Mouse (Mus musculus) embryonic facial prominence, embryonic 12.5 days (tissue): ENCODE results near the gene Med8. TPM values are rescaled to one million over a fixed set of nuclear protein-coding genes. Genes with fewer than 3 reads are reported as not detected.

Experiments used
- ATAC-seq: fragments of 200-750 bp; cut with Nextera tagmentation; 2 replicates; pipeline ENCODE4 v1.8.0; 2017; ENCODE audit not compliant: insufficient number of reproducible peaks, insufficient read depth, low FRiP score, low TSS enrichment
- H3K27ac ChIP-seq: fragments of 300-500 bp; sonication (generic); 2 replicates; pipeline ENCODE4 v1.5.1; 2016; ENCODE audit warnings: mild to moderate bottlenecking
- H3K27me3 ChIP-seq: fragments of 300-500 bp; sonication (generic); 2 replicates; pipeline ENCODE4 v1.6.1; 2016; ENCODE audit warnings: mild to moderate bottlenecking, moderate library complexity
- H3K36me3 ChIP-seq: fragments of 300-500 bp; sonication (generic); 2 replicates; pipeline ENCODE4 v1.6.1; 2016; ENCODE audit warnings: mild to moderate bottlenecking
- H3K4me1 ChIP-seq: fragments of 300-500 bp; sonication (generic); 2 replicates; pipeline ENCODE4 v1.6.1; 2016
- H3K4me2 ChIP-seq: fragments of 300-500 bp; sonication (generic); replicated peaks from 2 replicates; pipeline ENCODE4 v1.6.1; 2016; ENCODE audit warnings: mild to moderate bottlenecking, moderate library complexity
- H3K4me3 ChIP-seq: fragments of 300-500 bp; sonication (generic); 2 replicates; pipeline ENCODE4 v1.5.1; 2016; ENCODE audit warnings: mild to moderate bottlenecking
- H3K9ac ChIP-seq: fragments of 300-500 bp; sonication (generic); 2 replicates; pipeline ENCODE4 v1.6.1; 2016; ENCODE audit warnings: mild to moderate bottlenecking, moderate library complexity
- H3K9me3 ChIP-seq: fragments of 300-500 bp; sonication (generic); 2 replicates; pipeline ENCODE4 v1.6.1; 2016; ENCODE audit warnings: mild to moderate bottlenecking, moderate library complexity
- WGBS: fragments of 180-500 bp; shearing (Covaris S2); methylation state at CpG from one replicate; pipeline ENCODE4 v1.1.7; 2016; 5-methylcytosine and 5-hydroxymethylcytosine counted together
- polyA plus RNA-seq: library from polyadenylated mRNA; unstranded; fragments of >200 nt; fragmentation: Nextera tagmentation; extraction: Ambion mirVana; gene quantifications from 2 replicates; pipeline ENCODE4 v1.2.1, GENCODE M21; 2016

Gene Med8
- polyA plus RNA-seq, 1 experiment from 2014 or later, result 125 TPM

- H3K9ac ChIP-seq, result no peak overlapping the region
- no peaks in the 10 kb centered on the region for H3K9me3 ChIP-seq
- no peak overlapping the region for H3K4me3 ChIP-seq
- no peaks in the 10 kb centered on the region for H3K4me1 ChIP-seq
- ATAC-seq, result no peak
- H3K4me2 ChIP-seq, result no peak overlapping the region
- peaks cover 100% of the 10 kb centered on the region for H3K36me3 ChIP-seq
- H3K27ac ChIP-seq, result no peak overlapping the region
- no peaks in the 10 kb centered on the region for H3K27me3 ChIP-seq
- 92% methylated on average over 8 of the region's 8 CpGs for WGBS
Measured at GRCm38 (mm10) chr4:118387316-118387715, 21.8 kb upstream of the Med8 start.

DNA sequence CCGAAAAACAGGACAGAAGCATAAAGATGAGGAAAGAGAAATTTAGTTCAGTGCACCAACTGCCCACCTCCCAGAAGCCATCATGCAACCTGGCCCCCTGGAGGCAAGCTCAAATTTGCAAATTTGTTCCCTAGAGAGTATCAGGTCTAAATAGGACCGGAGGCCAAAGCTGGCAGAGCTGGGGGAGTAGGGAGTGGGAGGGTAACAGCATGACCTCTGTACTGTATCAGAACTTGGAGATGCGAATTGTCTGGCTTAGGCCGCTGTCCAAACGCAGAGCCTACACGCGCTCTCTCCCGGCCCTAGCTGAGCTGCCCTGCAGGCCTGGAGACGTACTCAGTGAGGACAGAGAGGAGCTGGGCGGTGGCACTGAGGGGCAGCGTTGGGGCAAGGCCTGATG is 19.0 kb upstream of the Med8 start:
- ATAC-seq, result no peak
- Histone ChIP-seq H3K4me1 (no peaks in the 10 kb centered on the region), H3K27me3 (no peaks in the 10 kb centered on the region), H3K9me3 (no peaks in the 10 kb centered on the region), H3K9ac (no peak overlapping the region), H3K4me2 (no peak overlapping the region), H3K4me3 (no peak overlapping the region), H3K27ac (no peak overlapping the region), H3K36me3 (peaks cover 100% of the 10 kb centered on the region)
- 94% methylated on average over 11 of the region's 11 CpGs for WGBS

DNA sequence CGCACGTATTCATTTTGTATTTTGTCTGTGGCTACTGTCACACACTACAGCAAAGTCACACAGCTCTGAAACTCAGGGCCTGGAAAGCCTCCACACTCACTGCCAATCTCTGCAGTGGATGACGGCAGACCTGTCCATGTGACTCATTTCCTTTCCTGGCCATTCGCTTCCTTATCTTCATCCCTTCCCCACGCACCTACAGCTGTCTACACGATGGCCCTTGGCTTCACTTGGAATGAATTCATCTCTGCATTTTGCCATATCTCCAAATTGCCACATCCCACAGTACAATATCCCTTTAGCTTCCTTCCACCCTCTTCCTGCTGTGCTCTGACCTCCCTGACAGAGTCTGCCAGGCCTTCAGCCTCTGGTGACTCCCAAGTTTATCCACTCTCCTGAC is 14.6 kb upstream of the Med8 start:
- Histone ChIP-seq H3K4me3 (no peak overlapping the region), H3K4me2 (no peak overlapping the region), H3K27me3 (no peaks in the 10 kb centered on the region), H3K9ac (no peak overlapping the region), H3K36me3 (peaks cover 94% of the 10 kb centered on the region), H3K9me3 (no peaks in the 10 kb centered on the region), H3K4me1 (no peaks in the 10 kb centered on the region), H3K27ac (no peak overlapping the region)
- 88% methylated on average over 6 of the region's 6 CpGs for WGBS
- ATAC-seq, result no peak

DNA sequence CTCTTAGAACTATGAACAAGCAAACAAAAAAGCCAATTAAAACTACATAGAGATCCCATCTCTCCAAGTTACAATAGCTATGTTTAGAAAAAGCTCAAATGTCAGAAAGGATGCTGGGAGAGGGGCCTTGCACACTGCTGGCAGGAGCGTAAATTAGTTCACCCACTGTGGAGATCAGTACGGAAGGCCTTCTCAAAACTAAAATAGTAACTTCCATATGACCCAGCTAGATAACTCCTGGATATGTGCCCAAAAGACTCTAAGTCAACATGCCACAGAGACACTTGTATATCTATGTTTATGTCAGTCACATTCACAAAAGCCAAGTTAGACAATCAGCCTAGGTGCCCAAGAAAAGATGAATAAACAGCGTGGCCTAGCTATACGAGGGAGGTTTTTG is 13.8 kb upstream of the Med8 start:
- Histone ChIP-seq H3K27me3 (no peaks in the 10 kb centered on the region), H3K27ac (no peak overlapping the region), H3K9me3 (no peaks in the 10 kb centered on the region), H3K9ac (no peak overlapping the region), H3K4me1 (no peaks in the 10 kb centered on the region), H3K36me3 (peaks cover 94% of the 10 kb centered on the region), H3K4me2 (no peak overlapping the region), H3K4me3 (no peak overlapping the region)
- 86% methylated on average over 4 of the region's 4 CpGs for WGBS
- no peak for ATAC-seq

- H3K36me3 ChIP-seq, result peaks cover 93% of the 10 kb centered on the region
Measured at GRCm38 (mm10) chr4:118396433-118396832, 12.7 kb upstream of the Med8 start.

GRCm38 (mm10) chr4:118398400-118398799 is 10.7 kb upstream of the Med8 start:
- no peaks in the 10 kb centered on the region for H3K4me1 ChIP-seq
- 92% methylated on average over 6 of the region's 6 CpGs for WGBS
- no peak overlapping the region for H3K4me3 ChIP-seq
- no peak overlapping the region for H3K9ac ChIP-seq
- no peak overlapping the region for H3K4me2 ChIP-seq
- H3K27ac ChIP-seq, result no peak overlapping the region
- ATAC-seq, result no peak
- no peaks in the 10 kb centered on the region for H3K27me3 ChIP-seq
- H3K36me3 ChIP-seq, result peaks cover 93% of the 10 kb centered on the region
- H3K9me3 ChIP-seq, result no peaks in the 10 kb centered on the region

More at GRCm38 (mm10) chr4:118396433-118396832, 12.7 kb upstream of the Med8 start:
- H3K9ac ChIP-seq, result no peak overlapping the region
- no peaks in the 10 kb centered on the region for H3K9me3 ChIP-seq
- WGBS, result 71% methylated on average over 3 of the region's 3 CpGs
- no peaks in the 10 kb centered on the region for H3K4me1 ChIP-seq
- no peaks in the 10 kb centered on the region for H3K27me3 ChIP-seq
- no peak overlapping the region for H3K4me3 ChIP-seq
- no peak overlapping the region for H3K4me2 ChIP-seq
- no peak overlapping the region for H3K27ac ChIP-seq
- ATAC-seq, result no peak

DNA sequence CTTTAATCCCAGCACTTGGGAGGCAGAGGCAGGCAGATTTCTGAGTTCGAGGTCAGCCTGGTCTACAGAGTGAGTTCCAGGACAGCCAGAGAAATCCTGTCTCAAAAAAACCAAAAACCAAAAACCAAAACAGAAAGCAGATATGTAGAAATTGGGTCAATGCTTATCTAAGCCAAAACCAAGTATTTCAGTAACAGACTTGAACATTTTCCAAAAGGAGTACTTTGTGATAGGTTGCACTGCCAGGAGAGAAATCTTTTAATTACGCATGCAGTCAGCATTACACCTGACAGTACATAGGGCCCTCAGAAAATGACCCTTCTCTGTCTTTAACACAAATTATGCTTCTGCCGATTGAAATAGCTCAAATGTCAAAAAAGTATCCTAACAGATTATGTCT is 7.7 kb upstream of the Med8 start:
- Histone ChIP-seq H3K4me1 (no peaks in the 10 kb centered on the region), H3K9me3 (no peaks in the 10 kb centered on the region), H3K36me3 (peaks cover 77% of the 10 kb centered on the region), H3K4me2 (no peak overlapping the region), H3K9ac (no peak overlapping the region), H3K4me3 (no peak overlapping the region), H3K27ac (no peak overlapping the region), H3K27me3 (no peaks in the 10 kb centered on the region)
- whole genome bisulfite sequencing, result 87% methylated on average over 3 of the region's 3 CpGs
- no peak for ATAC-seq

- Histone ChIP-seq H3K9me3 (no peaks in the 10 kb centered on the region), H3K36me3 (peaks cover 72% of the 10 kb centered on the region), H3K27me3 (no peaks in the 10 kb centered on the region), H3K9ac (no peak overlapping the region), H3K4me1 (no peaks in the 10 kb centered on the region), H3K4me3 (no peak overlapping the region), H3K4me2 (no peak overlapping the region), H3K27ac (no peak overlapping the region)
- no peak for ATAC-seq
- 91% methylated on average over 5 of the region's 5 CpGs for WGBS
Measured at GRCm38 (mm10) chr4:118401918-118402317, 7.2 kb upstream of the Med8 start.

DNA sequence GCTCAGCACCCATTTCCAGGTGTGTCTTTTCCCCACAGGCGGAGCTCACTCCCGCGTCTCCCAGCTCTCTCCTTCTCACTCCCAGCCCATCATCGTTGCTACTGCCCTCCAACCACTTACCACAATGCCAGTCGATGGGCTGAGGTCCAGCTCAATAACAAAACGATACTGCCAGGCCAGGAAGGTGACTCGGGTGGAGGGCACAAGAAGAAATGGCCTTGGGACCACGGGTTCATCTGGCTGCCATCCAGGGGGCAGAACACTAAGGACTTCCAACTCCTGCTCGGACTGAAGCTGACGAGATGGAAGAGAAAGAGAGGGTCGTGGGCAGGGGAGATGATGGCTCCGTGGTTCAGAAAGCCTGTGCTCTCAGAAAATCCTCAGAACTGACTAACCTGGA is 6.4 kb upstream of the Med8 start:
- H3K36me3 ChIP-seq, result peaks cover 65% of the 10 kb centered on the region
- no peak overlapping the region for H3K4me2 ChIP-seq
- H3K4me1 ChIP-seq, result no peaks in the 10 kb centered on the region
- no peaks in the 10 kb centered on the region for H3K27me3 ChIP-seq
- H3K9ac ChIP-seq, result no peak overlapping the region
- WGBS, result 95% methylated on average over 12 of the region's 12 CpGs
- H3K27ac ChIP-seq, result no peak overlapping the region
- no peak overlapping the region for H3K4me3 ChIP-seq
- ATAC-seq, result no peak
- H3K9me3 ChIP-seq, result no peaks in the 10 kb centered on the region

DNA sequence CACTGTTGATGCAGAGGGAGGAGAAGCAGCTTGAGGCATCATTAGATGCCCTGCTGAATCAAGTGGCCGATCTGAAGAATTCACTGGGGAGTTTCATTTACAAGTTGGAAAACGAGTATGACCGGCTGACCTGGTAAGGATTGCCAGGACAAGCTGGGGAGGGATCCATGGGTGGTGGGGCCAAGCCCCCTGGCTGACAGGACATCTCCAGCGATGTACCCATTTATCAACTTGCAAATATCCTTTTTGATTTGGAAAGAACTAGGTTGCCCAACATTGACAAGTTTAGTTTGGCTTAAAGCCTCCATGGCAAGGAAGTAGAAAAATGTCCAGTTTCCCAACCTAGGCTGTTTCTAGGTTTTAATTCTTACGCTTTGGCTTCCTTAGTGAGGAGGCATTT is 1.7 kb downstream of the Med8 start:
- Histone ChIP-seq H3K4me1 (peaks cover 16% of the 10 kb centered on the region), H3K4me2 (no peak overlapping the region), H3K27me3 (no peaks in the 10 kb centered on the region), H3K9ac (no peak overlapping the region), H3K4me3 (no peak overlapping the region), H3K9me3 (no peaks in the 10 kb centered on the region), H3K27ac (no peak overlapping the region), H3K36me3 (peaks cover 48% of the 10 kb centered on the region)
- WGBS, result 81% methylated on average over 5 of the region's 5 CpGs
- no peak for ATAC-seq

DNA sequence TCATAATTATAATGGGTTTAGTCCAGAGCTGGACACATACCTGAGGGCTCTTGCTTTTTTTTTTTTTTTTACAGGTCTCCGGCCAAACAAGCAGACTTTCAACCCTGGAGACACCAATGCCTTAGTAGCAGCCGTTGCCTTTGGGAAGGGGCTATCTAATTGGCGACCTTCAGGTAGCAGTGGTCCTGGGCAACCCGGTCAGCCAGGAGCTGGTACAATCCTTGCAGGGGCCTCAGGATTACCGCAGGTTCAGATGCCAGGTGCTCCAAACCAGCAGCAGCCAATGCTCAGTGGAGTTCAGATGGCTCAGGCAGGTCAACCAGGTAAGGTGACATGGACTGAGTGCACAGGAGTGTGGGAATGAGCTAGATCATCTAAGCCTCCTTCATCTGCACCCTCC is 4.4 kb downstream of the Med8 start:
- no peaks in the 10 kb centered on the region for H3K27me3 ChIP-seq
- no peak overlapping the region for H3K4me3 ChIP-seq
- no peaks in the 10 kb centered on the region for H3K9me3 ChIP-seq
- peaks cover 9% of the 10 kb centered on the region for H3K4me1 ChIP-seq
- H3K36me3 ChIP-seq, result peaks cover 71% of the 10 kb centered on the region
- no peak overlapping the region for H3K4me2 ChIP-seq
- no peak for ATAC-seq
- no peak overlapping the region for H3K27ac ChIP-seq
- 90% methylated on average over 5 of the region's 5 CpGs for WGBS
- no peak overlapping the region for H3K9ac ChIP-seq

GRCm38 (mm10) chr4:118415779-118416178 is 6.6 kb downstream of the Med8 start:
- peaks cover 87% of the 10 kb centered on the region for H3K36me3 ChIP-seq
- no peak overlapping the region for H3K4me3 ChIP-seq
- WGBS, result 83% methylated on average over 2 of the region's 2 CpGs
- no peak overlapping the region for H3K4me2 ChIP-seq
- H3K27ac ChIP-seq, result no peak overlapping the region
- H3K4me1 ChIP-seq, result no peaks in the 10 kb centered on the region
- no peak for ATAC-seq
- no peak overlapping the region for H3K9ac ChIP-seq
- no peaks in the 10 kb centered on the region for H3K27me3 ChIP-seq
- no peaks in the 10 kb centered on the region for H3K9me3 ChIP-seq

DNA sequence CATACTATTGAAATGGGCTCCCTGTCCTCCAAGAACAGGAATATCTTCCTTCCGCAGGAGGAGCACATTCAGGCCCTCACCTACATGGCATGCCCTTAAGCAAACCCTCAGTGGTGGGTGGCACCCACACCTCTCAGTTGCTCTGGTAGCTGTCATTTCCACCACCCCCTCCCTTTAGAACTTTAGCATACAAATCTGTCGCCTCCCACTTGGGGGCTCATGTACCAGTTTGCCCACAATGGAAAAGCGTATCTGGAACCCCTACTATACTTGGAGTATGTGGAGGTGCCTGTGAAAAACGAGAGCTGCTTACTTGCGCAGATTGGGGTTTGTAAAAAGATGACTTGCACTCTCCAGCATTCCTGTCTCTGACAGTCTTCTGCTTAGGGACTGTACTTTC is 7.2 kb downstream of the Med8 start:
- Histone ChIP-seq H3K27me3 (no peaks in the 10 kb centered on the region), H3K4me2 (no peak overlapping the region), H3K36me3 (peaks cover 87% of the 10 kb centered on the region), H3K27ac (no peak overlapping the region), H3K9me3 (no peaks in the 10 kb centered on the region), H3K4me1 (no peaks in the 10 kb centered on the region), H3K4me3 (no peak overlapping the region), H3K9ac (no peak overlapping the region)
- ATAC-seq, result no peak
- 92% methylated on average over 5 of the region's 5 CpGs for WGBS
